Mouse (Mus musculus) lung, embryonic 16.5 days (tissue): Measurements from ENCODE around the gene Dmrt3. TPM values are rescaled to one million over a fixed set of nuclear protein-coding genes. Genes with fewer than 3 reads are reported as not detected.

Source experiments
- ATAC-seq: fragments of 200-750 bp; cut with Nextera tagmentation; 2 replicates; pipeline ENCODE4 v1.8.0; 2017; ENCODE audit warnings: low read depth, mild to moderate bottlenecking, moderate library complexity
- H3K27ac ChIP-seq: fragments of 300-500 bp; sonication (generic); 2 replicates; pipeline ENCODE4 v1.5.1; 2014; ENCODE audit warnings: mild to moderate bottlenecking, control low read depth, low read length
- H3K27me3 ChIP-seq: fragments of 300-500 bp; sonication (generic); 2 replicates; pipeline ENCODE4 v1.6.1; 2014; ENCODE audit warnings: low read depth, low read length, mixed read lengths; ENCODE audit not compliant: control insufficient read depth, insufficient read depth
- H3K36me3 ChIP-seq: fragments of 300-500 bp; sonication (generic); 2 replicates; pipeline ENCODE4 v1.6.1; 2014; ENCODE audit warnings: low read length; ENCODE audit not compliant: control insufficient read depth, insufficient read depth
- H3K4me1 ChIP-seq: fragments of 300-500 bp; sonication (generic); replicated peaks from 2 replicates; pipeline ENCODE4 v1.6.1; 2014; ENCODE audit warnings: low read length, mixed read lengths; ENCODE audit not compliant: control insufficient read depth, insufficient read depth
- H3K4me2 ChIP-seq: fragments of 300-500 bp; sonication (generic); 2 replicates; pipeline ENCODE4 v1.6.1; 2014; ENCODE audit warnings: low read depth, low read length, control low read depth
- H3K4me3 ChIP-seq: fragments of 300-500 bp; sonication (generic); 2 replicates; pipeline ENCODE4 v1.5.1; 2014; ENCODE audit warnings: mild to moderate bottlenecking, low read length, control low read depth
- H3K9ac ChIP-seq: fragments of 300-500 bp; sonication (generic); 2 replicates; pipeline ENCODE4 v1.6.1; 2014; ENCODE audit warnings: low read length, control low read depth
- H3K9me3 ChIP-seq: fragments of 300-500 bp; sonication (generic); 2 replicates; pipeline ENCODE4 v1.6.1; 2016; ENCODE audit warnings: low read length; ENCODE audit not compliant: control insufficient read depth
- WGBS: fragments of 180-500 bp; shearing (Covaris S2); extraction: QIAGEN DNeasy Blood & Tissue Kit; methylation state at CpG from one replicate; pipeline ENCODE4 v1.1.7; 2014; 5-methylcytosine and 5-hydroxymethylcytosine counted together
- polyA plus RNA-seq: library from polyadenylated mRNA; unstranded; fragments of >200 nt; fragmentation: Nextera tagmentation; extraction: Ambion mirVana; gene quantifications from 2 replicates; pipeline ENCODE4 v1.2.1, GENCODE M21; 2015

Dmrt3 gene
- polyA plus RNA-seq, 1 experiment from 2014 or later, result 0.44 TPM

DNA sequence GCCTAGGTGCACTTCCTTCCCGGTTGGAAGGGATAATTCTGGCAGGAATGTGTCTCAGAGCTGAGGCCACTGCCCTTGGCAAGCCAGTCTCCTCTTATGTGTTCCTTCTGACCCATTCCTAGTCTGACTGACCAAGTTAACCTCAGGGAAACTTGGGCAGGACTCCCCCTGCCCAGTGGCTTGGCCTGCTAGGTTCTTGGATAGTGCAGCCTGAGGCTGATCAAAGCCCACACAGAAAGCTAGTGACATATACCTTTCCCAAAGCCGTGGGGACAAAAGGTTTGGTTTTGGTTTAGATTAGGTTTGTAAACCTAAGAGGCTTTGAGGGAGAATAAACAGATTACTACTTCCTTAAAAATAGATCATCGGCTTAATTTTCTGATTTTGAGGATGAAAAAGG is 37.0 kb downstream of the Dmrt3 start:
- Histone ChIP-seq H3K4me1 (no peaks in the 10 kb centered on the region), H3K4me3 (no peak overlapping the region), H3K4me2 (no peak overlapping the region), H3K36me3 (no peaks in the 10 kb centered on the region), H3K9ac (no peak overlapping the region), H3K27me3 (no peaks in the 10 kb centered on the region), H3K27ac (no peak overlapping the region), H3K9me3 (no peaks in the 10 kb centered on the region)
- ATAC-seq, result no peak
- 61% methylated on average over 3 of the region's 3 CpGs for WGBS

DNA sequence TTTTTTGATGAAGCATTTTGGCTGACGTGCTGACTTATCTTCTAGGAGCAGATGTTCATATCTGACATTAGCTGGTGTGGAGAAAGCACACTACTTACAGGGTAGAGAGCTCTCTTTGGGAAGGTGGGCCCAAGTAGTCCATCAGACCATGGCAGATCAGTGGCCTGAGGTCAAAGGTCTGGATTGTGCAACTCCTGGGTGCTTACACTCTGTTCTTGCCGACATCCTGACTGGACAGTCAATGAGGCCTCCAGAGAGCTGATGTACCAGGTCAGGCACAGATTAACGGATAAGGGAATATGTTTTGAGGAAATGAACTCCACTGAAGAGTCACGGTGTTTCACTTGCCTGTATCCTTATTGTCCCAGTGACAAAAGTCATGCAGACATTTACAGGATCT is 38.6 kb downstream of the Dmrt3 start:
- no peak for ATAC-seq
- Histone ChIP-seq H3K36me3 (no peaks in the 10 kb centered on the region), H3K9me3 (no peaks in the 10 kb centered on the region), H3K4me1 (no peaks in the 10 kb centered on the region), H3K27me3 (no peaks in the 10 kb centered on the region), H3K4me2 (no peak overlapping the region), H3K27ac (no peak overlapping the region), H3K9ac (no peak overlapping the region), H3K4me3 (no peak overlapping the region)
- WGBS, result 57% methylated on average over 4 of the region's 4 CpGs

DNA sequence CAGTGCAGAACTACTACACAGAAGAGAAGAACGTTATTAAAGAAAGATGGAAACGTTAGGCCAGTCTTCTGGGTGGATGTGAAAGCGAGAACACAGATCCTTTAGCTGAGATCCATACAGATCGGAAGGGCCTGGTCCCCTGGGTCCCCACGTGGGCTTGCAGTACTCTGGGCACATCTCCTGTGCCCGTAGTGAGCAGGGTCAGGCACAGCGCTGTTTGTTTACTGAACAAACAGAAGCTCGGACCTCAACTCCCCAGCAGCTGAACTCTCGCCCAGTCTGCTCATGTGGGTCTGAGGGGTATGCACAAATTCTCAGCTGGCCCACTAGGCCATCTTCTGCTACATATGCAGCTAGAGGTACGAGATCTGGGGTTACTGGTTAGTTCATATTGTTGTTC is 40.4 kb downstream of the Dmrt3 start:
- Histone ChIP-seq H3K4me2 (no peak overlapping the region), H3K27ac (no peak overlapping the region), H3K9ac (no peak overlapping the region), H3K9me3 (no peaks in the 10 kb centered on the region), H3K36me3 (no peaks in the 10 kb centered on the region), H3K4me1 (no peaks in the 10 kb centered on the region), H3K27me3 (no peaks in the 10 kb centered on the region; the same call in 1 of the 2 replicates), H3K4me3 (no peak overlapping the region)
- no peak for ATAC-seq
- WGBS, result 46% methylated on average over 10 of the region's 10 CpGs

DNA sequence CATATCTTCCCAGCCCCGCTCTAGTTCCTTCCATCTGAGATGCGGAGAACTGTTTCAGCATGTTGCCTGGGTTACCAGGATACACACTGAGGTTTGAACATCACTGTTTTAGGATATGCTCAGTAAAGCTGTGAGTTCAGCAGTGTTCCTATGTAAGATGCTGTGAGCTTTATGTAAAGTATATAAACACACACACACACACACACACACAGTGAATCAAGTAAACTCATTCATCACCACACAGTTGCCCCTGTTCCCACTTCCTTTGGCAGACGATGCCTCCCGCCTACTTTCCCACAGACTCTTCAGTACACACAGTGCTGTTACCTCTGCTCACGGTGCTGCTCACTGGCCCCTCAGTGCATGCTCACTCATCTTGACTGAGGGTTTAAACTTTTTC is 42.5 kb downstream of the Dmrt3 start:
- Histone ChIP-seq H3K27me3 (peaks cover 2% of the 10 kb centered on the region; the same call in 1 of the 2 replicates), H3K9me3 (no peaks in the 10 kb centered on the region), H3K27ac (no peak overlapping the region), H3K4me1 (no peaks in the 10 kb centered on the region), H3K9ac (no peak overlapping the region), H3K4me3 (no peak overlapping the region), H3K4me2 (no peak overlapping the region), H3K36me3 (no peaks in the 10 kb centered on the region)
- ATAC-seq, result no peak
- 55% methylated on average over 5 of the region's 5 CpGs for WGBS

DNA sequence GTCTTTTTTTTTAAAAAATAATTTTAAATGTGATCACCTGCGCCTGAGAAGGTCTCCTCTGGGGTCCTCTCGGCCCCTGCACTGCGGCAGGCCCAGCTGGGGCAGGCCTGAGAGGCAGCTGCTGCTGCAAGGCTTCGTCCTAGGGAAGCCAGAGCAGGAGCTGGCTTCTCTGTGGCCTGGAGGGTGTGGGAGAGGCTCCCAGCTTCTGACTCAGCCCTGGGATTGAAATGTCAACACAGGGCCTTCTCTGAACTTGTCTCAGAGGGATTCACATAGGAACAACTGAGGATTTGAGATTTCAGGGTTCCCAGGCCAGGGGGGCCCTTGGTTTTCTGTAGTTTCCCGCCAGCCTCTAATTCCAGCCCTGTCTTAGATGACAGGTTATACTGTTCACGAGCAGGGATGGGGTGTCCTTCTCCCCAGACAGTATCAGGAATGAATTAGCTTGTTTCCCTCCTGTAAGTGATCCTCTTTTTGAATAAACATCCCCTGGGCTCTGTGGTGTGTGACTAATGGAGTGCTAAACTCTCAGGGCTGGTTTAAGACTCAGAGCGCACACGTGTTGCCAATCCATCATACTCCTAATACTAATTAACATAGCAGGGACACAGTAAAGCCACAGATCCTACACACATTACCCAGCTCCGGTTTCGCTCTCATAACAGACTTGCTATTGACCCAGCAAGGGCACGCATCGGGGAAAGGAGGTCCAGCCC is 44.1 kb downstream of the Dmrt3 start:
- no peak for ATAC-seq
- H3K27ac ChIP-seq, result no peak overlapping the region
- H3K9me3 ChIP-seq, result no peaks in the 10 kb centered on the region
- H3K9ac ChIP-seq, result no peak overlapping the region
- no peaks in the 10 kb centered on the region for H3K36me3 ChIP-seq
- no peak overlapping the region for H3K4me3 ChIP-seq
- WGBS, result 38% methylated on average over 12 of the region's 12 CpGs
- H3K27me3 ChIP-seq, result peaks cover 4% of the 10 kb centered on the region
- no peaks in the 10 kb centered on the region for H3K4me1 ChIP-seq
- H3K4me2 ChIP-seq, result no peak overlapping the region

DNA sequence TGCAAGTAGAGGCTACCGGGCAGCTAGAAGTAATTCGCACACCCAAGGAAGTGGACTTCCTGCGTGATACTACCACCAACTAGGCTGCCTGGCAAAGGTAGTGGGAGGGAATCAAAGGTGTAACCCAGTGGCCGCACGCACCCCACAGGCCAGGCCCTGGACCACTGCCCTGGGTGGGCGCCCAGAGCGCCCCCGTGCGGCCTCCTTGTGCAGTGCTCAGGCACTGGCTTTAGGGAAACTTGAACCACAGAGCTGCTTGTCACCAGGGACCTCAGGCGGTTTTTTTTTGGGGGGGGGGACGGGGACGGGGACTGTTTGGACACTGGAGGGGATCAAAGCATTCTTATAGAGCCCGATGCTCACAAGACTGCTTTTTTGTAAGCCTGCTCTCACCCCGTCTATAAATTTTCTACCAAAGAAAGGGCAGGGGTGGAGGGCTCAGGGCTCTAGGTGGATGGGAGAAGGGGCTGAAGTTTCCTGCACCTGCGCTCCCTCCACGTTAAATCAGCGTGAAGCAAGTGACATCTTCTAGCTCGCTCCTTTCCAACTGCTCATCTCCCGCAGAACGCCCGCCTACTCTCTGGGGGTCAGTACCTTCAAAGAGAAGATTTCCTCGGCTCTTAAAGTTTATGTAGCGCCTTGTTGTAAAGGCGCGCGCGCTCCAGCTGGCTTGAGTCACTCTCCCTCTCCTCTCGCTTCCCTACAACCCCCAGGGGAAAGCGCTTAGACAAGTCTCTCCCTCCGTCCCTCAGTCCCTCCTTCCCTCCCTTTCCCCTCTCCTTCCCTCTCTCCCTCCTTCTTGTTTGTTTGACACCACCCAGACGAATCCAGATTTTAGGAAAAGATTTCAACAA is 55.6 kb downstream of the Dmrt3 start:
- Histone ChIP-seq H3K36me3 (no peaks in the 10 kb centered on the region), H3K4me1 (no peaks in the 10 kb centered on the region), H3K4me2 (0 out of 2 replicates have a peak overlapping the region, but pooled peaks have one; percentile 8), H3K27ac (no peak overlapping the region), H3K9ac (no peak overlapping the region), H3K9me3 (no peaks in the 10 kb centered on the region), H3K4me3 (no peak overlapping the region), H3K27me3 (peaks cover 79% of the 10 kb centered on the region)
- WGBS, result 2% methylated on average over 31 of the region's 31 CpGs
- no peak for ATAC-seq

DNA sequence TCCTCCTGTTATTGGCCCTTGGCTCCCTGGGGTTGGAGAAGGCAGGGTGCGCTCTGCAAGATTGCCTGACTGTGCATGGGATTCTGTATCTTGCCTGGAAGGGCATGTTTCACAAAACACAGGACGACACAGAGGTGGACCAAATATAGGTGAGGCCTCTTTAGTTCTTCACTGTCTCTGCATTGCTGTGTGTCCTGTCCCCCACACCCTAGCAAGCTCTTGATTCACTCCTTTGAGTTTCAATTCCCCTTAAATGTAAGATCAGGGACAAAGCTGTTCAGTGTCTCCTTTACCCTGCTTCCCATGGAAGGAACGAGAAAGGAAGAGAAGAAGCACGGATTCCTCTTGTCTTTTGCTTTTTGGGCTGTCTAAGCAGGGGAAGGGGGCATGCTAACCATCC is 57.7 kb downstream of the Dmrt3 start:
- Histone ChIP-seq H3K27ac (no peak overlapping the region), H3K4me3 (no peak overlapping the region), H3K27me3 (peaks cover 94% of the 10 kb centered on the region), H3K36me3 (no peaks in the 10 kb centered on the region), H3K9ac (no peak overlapping the region), H3K4me1 (peaks cover 9% of the 10 kb centered on the region), H3K4me2 (no peak overlapping the region), H3K9me3 (no peaks in the 10 kb centered on the region)
- ATAC-seq, result no peak
- WGBS, result 15% methylated on average over 4 of the region's 4 CpGs

DNA sequence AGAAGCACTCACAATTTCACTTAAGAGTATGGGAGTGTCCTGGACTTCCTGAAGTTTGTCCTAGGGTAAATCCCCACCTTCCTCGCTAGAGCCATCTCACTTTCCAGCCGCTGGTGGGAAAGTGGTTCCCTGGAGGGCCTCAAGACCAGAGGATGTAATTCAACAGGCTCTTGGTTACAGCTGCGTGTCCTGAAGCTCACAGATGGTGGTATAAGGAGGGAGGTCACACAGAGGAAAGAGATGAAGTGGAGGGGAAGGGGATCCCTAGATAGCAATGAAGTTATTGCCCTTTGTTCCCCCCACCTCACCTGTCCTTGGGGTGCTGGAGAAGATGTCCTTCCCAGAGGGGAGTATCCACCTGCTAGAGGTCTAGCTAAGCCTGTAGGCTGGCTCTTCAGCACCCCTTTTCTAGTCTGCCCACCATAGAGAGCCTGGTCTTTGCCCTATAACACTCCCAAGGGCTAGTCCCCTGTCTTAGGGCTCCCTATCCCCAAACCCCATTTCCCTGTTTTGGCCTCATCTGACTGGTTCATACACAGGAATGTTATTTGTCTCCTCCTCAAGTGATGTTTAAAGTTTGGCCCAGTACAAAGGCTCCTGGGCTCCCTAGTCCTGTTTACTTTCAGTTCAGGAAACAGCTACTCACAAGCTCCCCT is 59.6 kb downstream of the Dmrt3 start:
- Histone ChIP-seq H3K9ac (no peak overlapping the region), H3K9me3 (no peaks in the 10 kb centered on the region), H3K4me2 (no peak overlapping the region), H3K4me1 (peaks cover 17% of the 10 kb centered on the region), H3K4me3 (no peak overlapping the region), H3K36me3 (no peaks in the 10 kb centered on the region), H3K27me3 (peaks cover 98% of the 10 kb centered on the region), H3K27ac (no peak overlapping the region)
- 5% methylated on average over 3 of the region's 3 CpGs for WGBS
- ATAC-seq, result no peak
